Mouse (Mus musculus) heart, postnatal 0 days (tissue): ENCODE measurements around the gene Arl4c.

ENCODE experiments used
- CTCF ChIP-seq: IDR thresholded peaks from 2 replicates; pipeline ENCODE4 v1.5.1; 2016; ENCODE audit warnings: antibody characterized with exemption, control low read depth, low read depth
- EP300 ChIP-seq: IDR thresholded peaks from 2 replicates; pipeline ENCODE4 v1.6.1; 2016; ENCODE audit warnings: antibody characterized with exemption, low read depth

GRCm38 (mm10) chr1:88645599-88646119, 56.4 kb downstream of the Arl4c start:
- TF ChIP-seq CTCF (no peak), EP300 (no peak)
